Mouse (Mus musculus) ES-E14 (cell line): ENCODE data around the gene Ano10.

Source experiments
- CHD2 ChIP-seq: IDR thresholded peaks from 2 replicates; pipeline ENCODE4 v1.6.1; 2014; ENCODE audit warnings: mild to moderate bottlenecking, low read depth, low read length, inconsistent platforms
- HCFC1 ChIP-seq: IDR thresholded peaks from 2 replicates; pipeline ENCODE4 v1.6.1; 2012; ENCODE audit warnings: low read length, inconsistent platforms, borderline replicate concordance; ENCODE audit not compliant: insufficient read depth
- ZNF384 ChIP-seq: IDR thresholded peaks from 2 replicates; pipeline ENCODE4 v1.6.1; 2012; ENCODE audit warnings: low read depth, low read length, inconsistent platforms

- TF ChIP-seq ZNF384 (no peak), HCFC1 (no peak), CHD2 (no peak)
Observed at GRCm38 (mm10) chr9:122230701-122231100, 63.5 kb downstream of the Ano10 start.
